Mouse (Mus musculus): Measurements from ENCODE around the gene Fam168a.

The Fam168a gene

GRCm38 (mm10) chr7:100770669-100771341 is 64.4 kb downstream of the Fam168a start:
- no peak for DNase-seq (ENCODE audit: low read depth, low spot score)

- peak; percentile 6 for DNase-seq (ENCODE audit: low read depth, low spot score)
Measured at GRCm38 (mm10) chr7:100774189-100774588, 67.8 kb downstream of the Fam168a start.

GRCm38 (mm10) chr7:100775810-100776209 is 69.4 kb downstream of the Fam168a start:
- DNase-seq (ENCODE audit: low read depth, low spot score): no peak

GRCm38 (mm10) chr7:100780192-100780591 is 73.8 kb downstream of the Fam168a start:
- no peak for DNase-seq (ENCODE audit: low read depth, low spot score)

- peak; percentile 54 for DNase-seq (ENCODE audit: low read depth, low spot score)
Measured at GRCm38 (mm10) chr7:100784650-100785049, 78.2 kb downstream of the Fam168a start.

- DNase-seq (ENCODE audit: low read depth, low spot score): no peak
Measured at GRCm38 (mm10) chr7:100785426-100785825, 79.0 kb downstream of the Fam168a start.

- DNase-seq (ENCODE audit: low read depth, low spot score): no peak
Measured at GRCm38 (mm10) chr7:100786078-100786477, 79.6 kb downstream of the Fam168a start.

- DNase-seq (ENCODE audit: low read depth, low spot score): no peak
Measured at GRCm38 (mm10) chr7:100788291-100788690, 81.9 kb downstream of the Fam168a start.

GRCm38 (mm10) chr7:100798810-100799209 is 92.4 kb downstream of the Fam168a start:
- DNase-seq (ENCODE audit: low read depth, low spot score): peak; percentile 19

- peak; percentile 13 for DNase-seq (ENCODE audit: low read depth, low spot score)
Measured at GRCm38 (mm10) chr7:100805391-100805790, 99.0 kb downstream of the Fam168a start.

- no peak for DNase-seq (ENCODE audit: low read depth, low spot score)
Measured at GRCm38 (mm10) chr7:100811912-100812311, 105.5 kb downstream of the Fam168a start.

GRCm38 (mm10) chr7:100812641-100813040 is 106.2 kb downstream of the Fam168a start:
- no peak for DNase-seq (ENCODE audit: low read depth, low spot score)

GRCm38 (mm10) chr7:100815900-100816570 is 109.6 kb downstream of the Fam168a start:
- DNase-seq (ENCODE audit: low read depth, low spot score): no peak

- no peak for DNase-seq (ENCODE audit: low read depth, low spot score)
Measured at GRCm38 (mm10) chr7:100816759-100817441, 110.5 kb downstream of the Fam168a start.

GRCm38 (mm10) chr7:100817442-100817760 is 111.0 kb downstream of the Fam168a start:
- DNase-seq (ENCODE audit: low read depth, low spot score): no peak

GRCm38 (mm10) chr7:100818401-100819064 is 112.1 kb downstream of the Fam168a start:
- DNase-seq (ENCODE audit: low read depth, low spot score): peak; percentile 14

- DNase-seq (ENCODE audit: low read depth, low spot score): no peak
Measured at GRCm38 (mm10) chr7:100824661-100825060, 118.2 kb downstream of the Fam168a start.

GRCm38 (mm10) chr7:100828549-100828948 is 122.1 kb downstream of the Fam168a start:
- no peak for DNase-seq (ENCODE audit: low read depth, low spot score)

- no peak for DNase-seq (ENCODE audit: low read depth, low spot score)
Measured at GRCm38 (mm10) chr7:100833859-100834258, 127.4 kb downstream of the Fam168a start.

GRCm38 (mm10) chr7:100835168-100835567 is 128.7 kb downstream of the Fam168a start:
- no peak for DNase-seq (ENCODE audit: low read depth, low spot score)

GRCm38 (mm10) chr7:100835711-100836110 is 129.3 kb downstream of the Fam168a start:
- DNase-seq (ENCODE audit: low read depth, low spot score): no peak

- no peak for DNase-seq (ENCODE audit: low read depth, low spot score)
Measured at GRCm38 (mm10) chr7:100836657-100837056, 130.2 kb downstream of the Fam168a start.

Measured in 3T3-L1 (cell line).